Mouse (Mus musculus) urinary bladder, postnatal 14 days (tissue): ENCODE results near the gene Cdh22.
A peak's percentile ranks its signal among the peaks of the same experiment; 100 is the strongest.

ENCODE experiments used
- DNase-seq: peaks from one replicate; pipeline ENCODE4 v3.0.0; 2021; ENCODE audit warnings: low spot score

Gene Cdh22

DNA sequence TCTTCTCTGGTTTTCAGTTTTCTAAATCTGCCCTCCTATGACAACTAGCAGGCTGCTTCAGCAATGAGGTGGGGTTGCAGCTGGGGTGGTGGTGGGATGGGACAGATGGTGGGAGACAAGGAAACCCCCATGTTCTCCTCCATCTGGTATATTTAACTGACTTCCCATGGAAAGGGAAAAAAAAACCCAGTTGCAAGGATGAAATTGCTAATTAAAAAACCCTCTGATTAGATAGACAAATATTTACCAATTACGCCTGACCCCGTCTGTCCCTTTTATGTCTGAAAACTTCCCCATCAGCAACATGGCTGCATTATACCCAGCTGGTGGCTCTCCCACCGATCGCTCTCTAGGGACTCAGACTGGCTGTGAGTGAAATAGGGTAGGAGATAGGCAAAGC is 148.0 kb downstream of the Cdh22 start:
- no peak for DNase-seq

DNA sequence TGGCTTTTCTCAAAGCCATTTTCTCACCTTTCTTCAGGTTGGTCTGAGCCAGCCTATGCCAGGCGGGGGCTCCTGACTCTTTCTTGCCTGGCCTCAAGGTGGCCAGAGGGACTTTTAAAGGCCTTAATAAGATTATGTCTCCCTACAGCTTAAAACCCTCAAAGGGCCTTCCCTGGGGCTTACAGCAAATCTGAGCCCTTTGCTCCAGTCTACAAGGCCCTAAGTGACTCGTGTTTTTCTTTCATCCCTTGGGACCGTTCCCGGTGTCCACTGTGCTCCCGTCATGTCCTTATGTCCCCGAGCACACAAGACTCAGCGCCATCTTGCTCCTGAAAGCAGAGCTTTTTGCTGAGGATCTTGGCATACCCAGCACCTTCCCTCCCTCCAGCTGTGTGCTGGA is 153.4 kb downstream of the Cdh22 start:
- no peak for DNase-seq

DNA sequence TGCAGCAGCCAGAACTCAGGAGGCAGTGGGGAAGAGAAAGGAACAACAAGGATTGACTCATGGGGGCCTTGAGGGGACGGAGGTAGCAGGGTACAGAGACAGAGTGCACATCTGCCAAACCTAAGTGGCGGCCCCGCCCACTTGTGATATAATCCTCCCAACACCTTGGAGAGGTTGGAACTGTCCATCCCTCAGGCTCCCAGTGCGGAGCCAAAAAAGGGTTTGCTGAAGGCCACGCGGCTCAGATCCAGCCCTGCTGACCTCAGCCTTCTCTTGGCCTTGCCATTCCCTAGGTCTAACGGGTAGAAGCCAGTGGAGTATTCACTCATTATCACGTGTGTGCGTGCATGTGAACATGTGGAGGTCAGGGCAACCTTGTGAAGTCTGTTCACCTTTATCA is 154.0 kb downstream of the Cdh22 start:
- DNase-seq: no peak

DNA sequence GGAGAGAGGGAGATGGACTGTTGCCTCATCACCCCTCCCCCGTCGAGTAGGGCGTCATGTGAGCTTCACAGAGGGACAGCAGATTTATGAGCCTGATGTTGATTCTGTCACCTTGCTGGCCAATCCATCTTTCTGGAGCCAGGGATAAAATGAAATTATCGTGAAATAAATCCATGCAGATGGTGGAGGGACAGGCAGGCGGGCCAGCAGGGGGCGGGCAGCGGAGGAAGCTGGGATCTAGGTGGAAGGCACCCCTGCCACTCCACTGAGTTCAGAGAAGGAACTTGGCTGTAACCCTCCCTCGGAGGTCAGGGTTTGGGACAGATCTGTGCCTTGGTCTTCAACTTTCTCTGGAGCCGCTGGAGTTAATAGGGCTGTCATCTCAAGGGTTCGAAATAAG is 156.0 kb downstream of the Cdh22 start:
- no peak for DNase-seq

DNA sequence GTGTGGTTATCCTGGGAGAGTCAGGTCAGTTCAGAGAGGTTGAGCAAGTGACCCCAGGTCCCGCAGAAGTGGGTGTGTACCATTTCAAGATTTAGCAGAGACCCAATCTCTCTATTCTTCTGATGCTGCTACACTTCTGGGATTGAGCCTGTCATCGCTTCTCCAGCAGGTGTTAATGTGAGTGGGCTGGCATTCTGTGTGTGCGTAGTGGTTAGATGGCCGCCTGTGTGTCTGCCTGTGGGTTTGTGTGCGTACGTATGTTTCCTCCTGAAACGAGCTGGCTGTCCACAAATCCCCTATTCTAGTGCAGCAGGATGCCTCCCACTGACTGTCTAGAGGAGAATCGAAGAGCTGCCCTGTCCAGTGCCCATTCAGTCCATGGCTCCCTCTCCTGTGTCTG is 156.6 kb downstream of the Cdh22 start:
- no peak for DNase-seq

DNA sequence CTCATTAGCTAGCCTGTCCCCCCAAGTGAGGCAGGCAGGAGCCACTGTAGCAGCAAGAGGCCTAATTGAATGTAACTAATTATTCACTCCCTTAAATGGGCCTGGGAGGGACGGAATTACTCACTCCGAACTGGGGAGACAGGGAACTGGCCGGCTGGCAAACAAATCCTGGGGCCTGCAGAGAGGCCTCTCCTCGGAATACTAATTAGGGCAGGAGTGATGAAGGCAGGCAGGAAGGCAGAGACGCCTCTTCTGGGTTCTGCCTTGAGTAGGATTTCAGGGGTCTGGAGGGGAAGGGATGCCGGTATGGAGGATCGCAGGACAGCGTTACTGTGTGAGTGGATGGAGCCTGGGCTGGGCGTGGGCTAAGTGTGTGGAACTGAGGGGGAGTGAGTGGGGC is 157.6 kb downstream of the Cdh22 start:
- no peak for DNase-seq

DNA sequence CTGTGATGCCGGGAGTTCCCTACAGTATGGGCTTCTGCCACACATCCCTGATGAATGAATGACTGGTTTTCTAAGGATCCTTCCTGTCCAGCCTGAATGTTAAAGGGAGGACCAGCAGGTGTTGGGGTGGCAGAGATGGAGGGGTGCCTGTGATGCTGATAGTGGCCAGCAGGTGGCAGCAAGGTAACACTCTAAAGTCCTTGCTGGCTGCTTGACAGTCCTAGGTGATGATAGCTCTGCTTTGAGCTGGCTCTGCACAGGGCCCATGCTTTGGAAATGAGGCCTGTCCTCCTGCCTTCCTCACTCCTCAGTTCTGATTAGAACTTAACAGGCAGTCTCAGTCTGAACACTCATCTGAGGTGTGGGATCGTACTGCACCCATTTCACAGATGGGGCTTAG is 159.7 kb downstream of the Cdh22 start:
- DNase-seq: peak; percentile 71

DNA sequence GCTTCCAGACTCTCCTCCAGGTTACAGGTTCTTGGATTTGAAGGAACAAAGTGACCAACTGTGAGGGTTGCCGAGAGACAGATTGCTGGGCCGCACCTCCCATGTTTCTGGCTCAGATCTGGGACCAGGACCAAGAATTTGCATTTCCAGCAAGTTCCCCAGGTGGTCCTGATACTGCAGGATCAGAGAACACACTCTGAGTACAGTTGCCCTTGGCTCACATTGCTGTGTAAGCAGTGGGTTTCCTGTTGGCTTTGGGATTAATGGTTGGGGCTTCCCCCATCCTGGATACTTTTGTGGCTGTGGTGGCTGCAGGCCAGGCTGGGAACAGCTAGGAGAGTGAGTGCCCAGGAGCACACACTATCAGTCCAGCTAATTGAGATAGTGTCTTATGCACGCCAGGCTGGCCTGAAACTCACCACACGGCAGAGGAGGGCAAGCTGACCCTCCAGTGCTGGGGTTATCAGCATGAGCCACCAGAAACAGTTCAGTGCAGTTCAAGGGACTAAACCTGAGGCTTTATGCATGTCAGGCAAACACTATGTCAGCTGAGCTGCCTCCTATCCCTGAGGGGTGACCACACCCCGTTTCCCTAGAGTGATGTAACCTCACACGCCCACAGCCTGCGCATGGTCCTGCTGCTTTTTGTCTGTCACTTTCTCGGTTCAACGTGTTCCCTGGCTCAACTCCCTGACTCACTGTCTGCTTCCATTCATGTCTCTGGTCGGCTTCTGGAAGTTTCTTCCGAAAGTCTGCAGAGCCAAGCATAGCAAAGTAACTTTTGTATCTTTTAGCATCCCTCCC is 160.4 kb downstream of the Cdh22 start:
- DNase-seq: peak; percentile 18

DNA sequence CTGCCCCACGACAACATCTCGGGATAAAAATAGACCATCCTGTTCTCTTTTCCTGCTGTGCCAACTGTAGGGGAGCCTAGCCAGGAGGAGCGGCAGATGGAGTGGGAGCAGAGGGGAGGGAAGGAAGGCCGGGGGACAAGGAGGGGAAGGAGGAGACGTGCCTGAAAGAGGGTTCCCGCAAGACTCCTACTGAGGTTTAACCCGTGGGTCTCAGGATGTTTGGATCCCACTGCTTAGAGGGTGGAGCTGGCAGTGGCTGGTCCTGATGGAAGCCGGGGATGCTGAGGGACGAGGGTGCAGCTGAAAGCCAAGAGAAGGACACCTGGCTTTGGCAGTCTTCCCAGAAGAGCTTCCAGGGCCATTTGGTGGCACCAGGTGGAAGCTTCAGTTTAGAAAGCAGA is 161.3 kb downstream of the Cdh22 start:
- no peak for DNase-seq

DNA sequence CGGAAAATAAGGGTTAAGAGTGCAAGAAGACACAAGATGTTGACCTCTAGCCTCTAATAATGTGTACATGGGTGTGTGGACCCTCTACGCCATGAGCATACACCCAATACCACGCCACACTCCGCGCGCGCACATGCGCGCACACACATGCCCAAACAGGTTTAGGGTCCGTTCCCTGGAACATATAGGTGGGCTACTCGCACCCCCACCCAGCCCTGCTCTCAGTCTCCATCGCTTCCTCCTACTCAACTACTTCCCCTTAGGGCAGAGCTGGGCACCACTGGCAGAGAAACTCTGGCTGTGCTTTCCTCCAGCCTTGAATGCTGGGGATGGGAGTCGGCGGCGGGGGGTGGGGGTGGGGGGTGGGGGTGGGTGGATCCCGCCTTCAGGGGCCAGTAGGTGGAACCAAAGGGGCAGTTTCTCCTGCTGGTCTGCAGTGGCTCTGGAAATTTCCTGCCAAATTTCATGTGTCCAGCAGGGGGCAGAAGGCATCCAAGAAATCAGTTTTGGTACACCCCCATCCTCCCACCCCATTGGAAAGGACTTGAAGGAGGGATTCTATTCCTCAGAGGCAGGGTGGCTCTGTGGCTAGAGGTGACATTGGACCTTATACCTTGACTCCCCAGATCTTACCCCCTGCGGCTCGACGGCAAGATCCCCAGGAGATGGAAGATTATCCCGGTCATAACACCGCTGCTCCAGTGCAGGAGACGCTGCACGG is 164.4 kb downstream of the Cdh22 start:
- DNase-seq: peak; percentile 47

DNA sequence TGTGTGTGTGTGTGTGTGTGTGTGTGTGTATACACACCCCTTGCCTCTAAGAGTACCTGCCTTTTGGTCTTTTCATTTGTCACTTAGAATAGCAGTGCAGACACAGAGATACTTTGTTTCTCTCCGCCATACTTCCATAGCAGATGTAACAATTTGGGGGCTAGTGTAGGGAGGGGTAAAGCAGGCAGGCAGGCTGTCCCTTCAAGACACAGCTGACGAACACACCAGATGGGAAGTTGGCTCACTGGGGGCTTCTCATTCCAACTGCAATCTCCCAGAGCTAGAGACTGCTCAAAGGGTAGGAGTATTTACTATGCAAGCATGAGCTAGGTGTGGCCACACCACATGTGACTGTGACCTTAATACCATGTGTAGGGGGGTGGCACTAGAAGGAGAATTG is 165.8 kb downstream of the Cdh22 start:
- no peak for DNase-seq

DNA sequence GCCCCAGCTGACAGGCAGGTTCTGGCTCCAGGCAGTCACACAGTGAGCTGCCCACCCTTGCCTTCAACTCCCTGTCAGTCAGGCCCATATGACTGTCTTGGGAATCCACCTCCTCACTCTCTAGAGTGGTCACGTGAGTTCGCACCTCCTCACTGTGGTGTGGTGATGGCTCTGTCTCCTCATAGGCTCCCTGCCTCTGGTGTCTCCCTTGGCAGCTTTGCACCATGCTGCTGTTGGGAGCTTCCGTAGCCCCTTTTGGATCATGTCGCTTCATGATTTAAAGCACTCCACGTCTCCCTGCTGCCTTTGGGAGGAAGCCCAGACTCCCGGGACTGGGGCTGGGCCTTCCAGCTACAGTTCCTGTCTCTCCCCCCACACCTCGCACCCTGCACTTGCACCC is 170.2 kb downstream of the Cdh22 start:
- DNase-seq: no peak

DNA sequence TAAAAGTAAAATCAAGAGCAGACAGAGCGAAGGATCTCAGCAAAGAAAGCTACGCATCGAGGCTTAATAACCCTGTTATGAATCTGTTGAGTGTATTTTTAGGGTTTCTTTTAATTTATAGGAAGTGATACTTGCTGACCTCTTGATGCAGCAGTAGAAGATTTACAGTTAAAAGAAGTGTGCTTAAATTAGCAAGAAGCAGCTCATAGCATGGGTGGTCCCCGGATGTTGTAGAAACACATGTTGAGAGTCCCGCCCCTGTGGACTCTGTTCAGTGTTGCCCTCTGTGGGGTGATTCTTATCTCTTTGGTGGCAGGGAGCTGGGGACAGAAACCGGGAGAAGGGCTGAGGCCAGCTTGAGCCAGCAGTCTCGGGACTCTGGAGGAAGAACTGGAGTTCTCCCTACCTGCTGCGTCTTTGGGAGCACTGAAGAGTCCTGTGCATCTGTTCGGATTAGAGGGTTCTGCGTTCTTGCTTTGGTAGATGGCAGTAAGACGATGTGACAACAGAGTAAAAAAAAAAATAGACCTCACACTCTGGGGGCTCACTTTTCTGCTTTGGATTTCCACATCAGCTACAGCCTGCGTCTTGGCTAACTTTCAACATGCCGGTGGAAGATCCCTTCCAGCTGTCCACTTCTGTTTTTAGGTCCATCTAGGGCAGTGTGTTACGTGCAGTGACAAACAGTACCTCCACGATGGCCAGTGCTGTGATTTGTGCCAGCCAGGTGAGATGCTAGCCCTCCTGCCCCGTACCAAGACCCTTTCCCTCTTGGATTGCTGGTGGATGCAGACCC is 172.8 kb downstream of the Cdh22 start:
- DNase-seq: peak; percentile 27
